Mouse (Mus musculus) limb, embryonic 11.5 days (tissue): ENCODE data around the gene Olfr479. TPM values are rescaled to one million over a fixed set of nuclear protein-coding genes. Genes with fewer than 3 reads are reported as not detected.
"Not testable (repeated sequence)": the region's sequence is repeated elsewhere in the genome, so short reads cannot be mapped to it uniquely, and the experiment has no call there.

Experiments used
- ATAC-seq: fragments of 200-750 bp; cut with Nextera tagmentation; 2 replicates; pipeline ENCODE4 v1.8.0; 2017; ENCODE audit warnings: low read depth; ENCODE audit not compliant: insufficient number of reproducible peaks, low FRiP score, low TSS enrichment
- DNase-seq: peaks from one replicate; pipeline ENCODE4 v3.0.0-alpha.2; 2015; ENCODE audit warnings: low spot score
- H3K27ac ChIP-seq: fragments of 300-500 bp; sonication (generic); replicated peaks from 2 replicates; pipeline ENCODE4 v1.5.1; 2014; ENCODE audit warnings: low read depth, mild to moderate bottlenecking, low read length
- H3K27me3 ChIP-seq: fragments of 300-500 bp; sonication (generic); 2 replicates; pipeline ENCODE4 v1.6.1; 2014; ENCODE audit warnings: mild to moderate bottlenecking, low read length, mixed read lengths; ENCODE audit not compliant: control insufficient read depth, insufficient read depth
- H3K36me3 ChIP-seq: fragments of 300-500 bp; sonication (generic); 2 replicates; pipeline ENCODE4 v1.6.1; 2014; ENCODE audit warnings: mild to moderate bottlenecking, low read length, moderate library complexity, mixed read lengths; ENCODE audit not compliant: control insufficient read depth, insufficient read depth
- H3K4me1 ChIP-seq: fragments of 300-500 bp; sonication (generic); 2 replicates; pipeline ENCODE4 v1.6.1; 2014; ENCODE audit warnings: low read length, mixed read lengths; ENCODE audit not compliant: control insufficient read depth, insufficient read depth
- H3K4me2 ChIP-seq: fragments of 300-500 bp; sonication (generic); 2 replicates; pipeline ENCODE4 v1.6.1; 2014; ENCODE audit warnings: low read depth, mild to moderate bottlenecking, moderate library complexity; ENCODE audit not compliant: severe bottlenecking
- H3K4me3 ChIP-seq: fragments of 300-500 bp; sonication (generic); 2 replicates; pipeline ENCODE4 v1.5.1; 2014; ENCODE audit warnings: low read depth, low read length
- H3K9ac ChIP-seq: fragments of 300-500 bp; sonication (generic); 2 replicates; pipeline ENCODE4 v1.6.1; 2014; ENCODE audit warnings: mild to moderate bottlenecking, low read length
- H3K9me3 ChIP-seq: fragments of 300-500 bp; sonication (generic); 2 replicates; pipeline ENCODE4 v1.6.1; 2016; ENCODE audit warnings: low read length; ENCODE audit not compliant: control insufficient read depth
- WGBS: fragments of 180-500 bp; shearing (Covaris S2); extraction: QIAGEN DNeasy Blood & Tissue Kit; methylation state at CpG from one replicate; pipeline ENCODE4 v1.1.7; 2014; 5-methylcytosine and 5-hydroxymethylcytosine counted together
- polyA plus RNA-seq: library from polyadenylated mRNA; unstranded; fragments of >200 nt; fragmentation: Nextera tagmentation; extraction: Ambion mirVana; gene quantifications from 2 replicates; pipeline ENCODE4 v1.2.1, GENCODE M21; 2014

Gene Olfr479
- polyA plus RNA-seq = not detected in 2 replicates

DNA sequence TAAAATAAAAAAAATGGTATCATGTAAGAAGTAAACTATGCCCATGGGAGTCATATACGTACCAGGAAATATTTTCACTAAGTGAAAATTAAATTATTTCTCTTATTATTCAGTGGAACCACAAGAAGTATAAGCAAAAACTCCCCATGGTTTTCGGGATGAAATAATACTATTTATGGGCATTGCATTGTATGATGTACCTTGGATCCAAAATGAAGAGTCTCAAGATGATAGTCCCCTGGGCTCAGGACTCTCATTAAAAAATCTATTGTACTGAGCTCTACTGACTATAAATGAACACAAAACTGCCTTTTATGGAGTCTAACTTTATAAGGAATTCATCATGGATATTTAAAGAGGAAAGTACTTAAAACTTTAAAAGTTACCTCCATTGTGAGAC lies at the start of gene Olfr479:
TSS of gene Olfr479 (plus strand) at position 301 of the 400 bp plus-strand sequence.
- ATAC-seq (no peak), DNase-seq (no peak)
- no peak within 1 kb of the TSS for H3K27ac ChIP-seq
- WGBS = 91% methylated on average over 2 of the region's 2 CpGs
- no peaks in the 10 kb centered on the region for H3K36me3 ChIP-seq
- H3K9ac ChIP-seq = no peak within 1 kb of the TSS
- no peak within 1 kb of the TSS for H3K4me2 ChIP-seq
- no peaks in the 10 kb centered on the region for H3K27me3 ChIP-seq
- no peaks in the 10 kb centered on the region for H3K9me3 ChIP-seq
- H3K4me1 ChIP-seq = no peaks in the 10 kb centered on the region
- H3K4me3 ChIP-seq = no peak within 1 kb of the TSS

DNA sequence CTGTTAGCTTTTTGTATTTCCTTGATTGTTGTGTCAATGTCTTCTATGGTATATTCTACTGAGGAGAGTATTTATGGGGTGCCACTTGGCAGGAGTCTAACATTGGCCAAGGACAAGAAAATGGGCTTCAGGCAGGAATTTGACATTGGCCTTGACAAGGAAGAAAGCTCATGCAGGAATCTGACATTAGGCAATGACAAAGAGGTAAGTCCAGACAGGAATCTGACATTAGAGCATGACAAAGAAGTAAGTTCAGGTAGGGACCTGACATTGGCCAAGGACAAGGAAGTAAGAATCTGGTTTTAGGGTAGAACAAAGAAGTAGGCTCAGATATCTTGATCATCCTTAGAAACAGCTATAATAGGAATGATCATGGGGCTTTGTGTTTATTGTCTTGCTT lies 36.2 kb upstream of the Olfr479 start:
- H3K4me2 ChIP-seq, H3K27me3 ChIP-seq, H3K36me3 ChIP-seq, ATAC-seq, H3K4me1 ChIP-seq, H3K9ac ChIP-seq, H3K4me3 ChIP-seq, H3K9me3 ChIP-seq, DNase-seq, H3K27ac ChIP-seq: not testable (repeated sequence)

DNA sequence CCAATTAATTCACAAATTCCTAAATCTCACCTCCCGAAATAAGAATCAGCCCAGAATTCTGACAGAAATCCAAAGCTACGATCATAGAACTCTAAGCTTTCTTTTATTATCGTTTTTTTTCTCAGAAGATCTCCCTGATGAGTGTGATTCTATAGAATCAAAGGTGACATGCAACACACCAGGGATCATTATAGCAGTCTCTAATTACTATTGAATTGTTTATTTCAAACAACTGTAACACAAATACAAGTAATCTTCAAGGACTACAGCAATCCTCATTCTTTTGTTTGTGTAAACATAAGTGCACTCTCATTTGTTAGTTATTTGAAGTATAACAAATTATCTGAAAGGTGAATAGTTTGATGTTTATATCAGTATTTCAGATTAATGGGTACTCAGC lies 16.6 kb upstream of the Olfr479 start, which contains the start of gene Olfr478:
TSS of gene Olfr478 (minus strand) at position 101 of the 400 bp plus-strand sequence.
- Histone ChIP-seq H3K27me3 (no peaks in the 10 kb centered on the region), H3K9me3 (no peaks in the 10 kb centered on the region), H3K9ac (no peak within 1 kb of the TSS), H3K4me3 (no peak within 1 kb of the TSS), H3K36me3 (no peaks in the 10 kb centered on the region), H3K27ac (no peak within 1 kb of the TSS), H3K4me2 (no peak within 1 kb of the TSS), H3K4me1 (no peaks in the 10 kb centered on the region)
- 85% methylated on average over 3 of the region's 3 CpGs for WGBS
- DNase-seq (no peak), ATAC-seq (no peak)

DNA sequence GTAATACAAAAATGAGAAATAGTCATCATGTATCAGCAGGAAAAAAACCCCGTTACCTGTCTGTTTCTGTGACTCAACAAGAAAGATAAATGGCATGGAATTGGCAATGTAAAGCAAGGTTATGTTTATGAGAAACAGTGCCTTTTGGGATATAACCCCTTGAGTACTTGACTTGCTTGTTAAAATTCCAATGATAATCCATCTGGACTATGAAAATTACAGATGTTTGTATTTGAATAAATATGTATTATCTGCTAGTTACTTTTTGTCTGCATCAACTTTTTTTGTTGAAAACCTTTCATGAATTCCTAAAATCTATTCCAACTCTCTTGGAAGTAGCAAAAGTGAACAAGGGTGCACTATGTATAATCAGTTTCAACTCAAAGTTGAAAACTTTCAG lies 16.8 kb downstream of the Olfr479 start, which contains the start of gene Olfr480:
TSS of gene Olfr480 (minus strand) at position 101 of the 400 bp plus-strand sequence.
- Histone ChIP-seq H3K9ac (no peak within 1 kb of the TSS), H3K4me1 (no peaks in the 10 kb centered on the region), H3K27me3 (no peaks in the 10 kb centered on the region), H3K27ac (no peak within 1 kb of the TSS), H3K4me3 (no peak within 1 kb of the TSS), H3K4me2 (no peak within 1 kb of the TSS), H3K9me3 (no peaks in the 10 kb centered on the region), H3K36me3 (no peaks in the 10 kb centered on the region)
- 90% methylated on average over 1 of the region's 1 CpGs for WGBS
- no peak for ATAC-seq
- no peak for DNase-seq

DNA sequence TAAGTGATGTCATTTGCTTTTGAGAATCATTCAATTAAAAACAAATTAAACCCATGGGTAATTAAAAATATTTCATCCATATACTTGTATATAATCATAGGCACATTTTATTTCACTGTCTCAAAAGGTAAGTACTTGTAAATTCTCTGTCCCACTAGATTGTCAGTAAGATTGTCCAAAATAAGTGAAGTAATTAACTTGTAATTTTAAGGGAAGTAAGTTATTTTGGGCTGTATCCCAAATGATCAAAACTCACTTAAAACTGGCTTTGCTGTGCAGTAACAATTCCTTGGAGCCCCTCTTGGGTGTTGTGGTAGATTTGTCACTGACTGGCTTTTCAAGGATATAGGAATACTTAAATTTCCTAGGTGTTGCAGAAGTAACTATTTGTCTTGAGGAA lies 29.1 kb downstream of the Olfr479 start, which contains the start of gene Olfr481:
TSS of gene Olfr481 (plus strand) at position 301 of the 400 bp plus-strand sequence.
- H3K9ac ChIP-seq = no peak within 1 kb of the TSS
- no peak for ATAC-seq

DNA sequence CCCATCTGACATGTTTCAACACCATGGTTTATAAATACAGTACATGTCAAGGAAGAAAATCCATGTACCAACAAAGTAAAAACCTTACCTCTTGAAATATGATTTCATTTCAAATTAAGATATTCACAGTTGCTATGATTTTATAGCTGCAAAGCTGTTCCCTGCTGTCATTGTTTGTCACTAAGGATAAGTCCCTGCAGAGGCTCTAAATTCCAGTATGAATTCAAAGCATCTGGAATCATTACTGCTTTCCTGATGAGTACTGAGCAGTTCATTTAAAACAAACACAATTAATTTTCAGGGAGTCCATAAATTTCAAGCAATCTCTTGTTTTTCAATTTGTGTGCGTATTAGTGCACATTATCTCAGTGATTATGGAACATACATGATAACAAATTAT lies 47.0 kb downstream of the Olfr479 start, which contains the start of gene Olfr482:
TSS of gene Olfr482 (minus strand) at position 101 of the 400 bp plus-strand sequence.
- 89% methylated on average over 1 of the region's 1 CpGs for WGBS
- Histone ChIP-seq H3K4me1 (no peaks in the 10 kb centered on the region), H3K36me3 (no peaks in the 10 kb centered on the region), H3K9me3 (no peaks in the 10 kb centered on the region), H3K27me3 (no peaks in the 10 kb centered on the region), H3K4me2 (no peak within 1 kb of the TSS), H3K27ac (no peak within 1 kb of the TSS), H3K9ac (no peak within 1 kb of the TSS), H3K4me3 (no peak within 1 kb of the TSS)
- ATAC-seq = no peak
- no peak for DNase-seq

More for the DNA sequence above, 29.1 kb downstream of the Olfr479 start, which contains the start of gene Olfr481:
- no peaks in the 10 kb centered on the region for H3K27me3 ChIP-seq
- no peak for DNase-seq
- H3K36me3 ChIP-seq = no peaks in the 10 kb centered on the region
- no peak within 1 kb of the TSS for H3K27ac ChIP-seq
- no peaks in the 10 kb centered on the region for H3K4me1 ChIP-seq
- no peaks in the 10 kb centered on the region for H3K9me3 ChIP-seq
- no peak within 1 kb of the TSS for H3K4me3 ChIP-seq
- H3K4me2 ChIP-seq = no peak within 1 kb of the TSS

DNA sequence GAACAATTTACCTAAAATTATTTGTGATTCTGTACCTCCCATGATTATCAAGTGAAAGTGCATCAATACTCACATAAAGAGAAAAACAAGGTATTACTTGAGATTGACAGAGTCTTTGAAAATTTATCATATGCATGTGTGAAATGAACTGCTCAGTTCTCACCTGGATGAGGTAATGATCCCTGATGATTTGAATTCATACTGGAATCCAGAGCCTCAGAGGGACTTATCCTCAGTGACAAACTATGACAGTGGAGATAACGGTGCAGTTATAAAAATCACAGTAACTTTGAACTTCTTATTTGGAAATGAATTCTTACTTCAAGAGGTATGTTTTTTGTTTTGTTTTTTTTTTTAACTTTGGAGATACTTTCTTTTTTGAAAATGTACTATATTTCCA lies 50.1 kb downstream of the Olfr479 start, which contains the start of gene Olfr483:
TSS of gene Olfr483 (plus strand) at position 301 of the 400 bp plus-strand sequence.
- Histone ChIP-seq H3K9ac (no peak within 1 kb of the TSS), H3K9me3 (no peaks in the 10 kb centered on the region), H3K4me3 (no peak within 1 kb of the TSS), H3K4me2 (no peak within 1 kb of the TSS), H3K27me3 (no peaks in the 10 kb centered on the region), H3K4me1 (no peaks in the 10 kb centered on the region), H3K36me3 (no peaks in the 10 kb centered on the region), H3K27ac (no peak within 1 kb of the TSS)
- DNase-seq (no peak), ATAC-seq (no peak)
- WGBS = 92% methylated on average over 1 of the region's 1 CpGs
